Mouse (Mus musculus): ENCODE results near the gene Krt8. TPM values are rescaled to one million over a fixed set of nuclear protein-coding genes. Genes with fewer than 3 reads are reported as not detected.
"Not testable (repeated sequence)": the region's sequence is repeated elsewhere in the genome, so short reads cannot be mapped to it uniquely, and the experiment has no call there.

Gene Krt8
- polyA plus RNA-seq, 1 experiment, result not detected

DNA sequence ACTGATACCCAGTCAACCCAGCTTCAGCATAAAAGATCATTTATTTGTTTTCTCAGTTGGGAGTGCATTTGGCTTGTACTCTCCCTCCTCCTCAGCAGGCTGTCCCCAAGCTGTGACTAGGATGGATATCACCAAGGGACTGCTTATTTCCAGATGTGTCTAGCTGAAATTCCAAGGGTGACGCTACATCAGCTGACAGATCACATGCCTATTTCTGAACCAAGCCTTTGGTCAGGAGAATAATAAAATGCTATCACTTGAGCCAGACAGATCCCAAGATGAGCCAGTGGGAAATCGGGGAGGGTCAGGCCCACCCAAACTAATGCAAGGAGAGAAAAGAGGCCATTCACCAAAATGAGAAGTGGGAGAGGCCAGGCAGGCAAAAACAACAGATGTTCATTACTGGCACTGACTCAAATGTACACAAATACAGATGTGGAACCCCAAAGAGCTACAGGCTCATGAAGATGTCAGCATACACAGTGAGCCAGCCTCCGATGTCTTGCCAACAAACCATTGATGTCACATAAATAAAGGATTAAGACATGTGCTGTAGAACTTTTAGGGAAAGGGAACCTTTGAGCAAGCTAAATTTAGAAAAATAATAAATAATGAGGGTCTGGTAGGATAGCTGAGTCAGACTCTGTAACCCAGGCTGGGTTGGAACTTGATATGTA, 6.4 kb upstream of the Krt8 start:
- Histone ChIP-seq H3K4me3 (replicated peaks) (no peak overlapping the region), H3K9me3 (no peaks in the 10 kb centered on the region), H3K36me3 (replicated peaks; ENCODE audit: low read length) (no peaks in the 10 kb centered on the region), H3K27me3 (replicated peaks) (peaks cover 76% of the 10 kb centered on the region), H3K4me1 (no peaks in the 10 kb centered on the region; the same call in 1 of the 2 replicates)
- no peak for TF ChIP-seq GATA1 (IDR thresholded peaks at IDR 0.05; ENCODE audit: borderline replicate concordance, low read length)
- TF ChIP-seq FLI1 (IDR thresholded peaks at IDR 0.05; ENCODE audit: low read length), result no peak

DNA sequence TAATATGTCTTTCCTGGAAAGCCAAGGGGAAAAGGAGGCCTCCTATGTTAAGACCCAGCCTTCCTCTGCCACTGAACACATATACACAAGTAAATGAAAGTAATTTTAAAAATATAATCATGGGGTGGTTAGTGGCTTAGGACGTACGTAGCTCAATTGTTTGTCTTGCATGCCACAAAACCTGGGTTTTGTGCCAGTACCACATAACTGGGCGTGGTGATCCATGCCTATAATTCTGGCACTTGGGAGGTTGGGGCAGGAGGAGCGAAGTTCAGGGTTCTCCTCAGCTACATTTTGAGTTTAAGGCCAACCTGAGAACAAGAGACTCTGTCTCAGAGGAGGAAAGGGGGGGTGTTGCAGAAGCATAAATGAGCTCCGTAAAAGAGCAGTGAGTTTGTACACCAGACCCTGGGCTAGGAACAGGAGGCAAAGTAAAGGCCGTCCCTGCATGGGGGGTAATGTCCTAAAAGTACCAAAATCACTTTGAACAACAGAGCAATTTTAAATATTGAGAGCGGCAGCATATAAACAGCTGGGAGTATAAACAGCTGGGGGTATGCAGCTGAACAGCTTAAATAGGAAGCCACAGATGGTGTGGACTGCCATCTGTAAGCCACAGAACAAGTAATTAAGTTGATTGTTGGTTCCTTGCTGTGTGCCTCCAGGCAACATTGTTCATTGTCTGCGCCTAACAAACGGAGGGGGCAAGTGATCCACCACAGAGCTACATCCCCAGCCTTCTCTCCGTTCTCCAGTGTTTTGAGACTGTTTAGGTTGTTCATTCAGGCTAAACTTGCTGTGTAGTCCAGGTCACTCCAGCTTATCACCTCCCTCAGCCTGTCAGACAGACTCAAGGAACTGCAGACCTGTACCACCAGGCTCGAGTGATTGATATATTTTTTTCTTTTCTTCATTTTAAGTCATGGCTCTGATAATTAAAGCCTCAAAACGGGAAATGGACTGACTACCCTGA, 3.1 kb upstream of the Krt8 start:
- H3K36me3 ChIP-seq (replicated peaks; ENCODE audit: low read length), result no peaks in the 10 kb centered on the region
- TF ChIP-seq FLI1 (IDR thresholded peaks at IDR 0.05; ENCODE audit: low read length) (no peak), GATA1 (IDR thresholded peaks at IDR 0.05; ENCODE audit: borderline replicate concordance, low read length) (no peak)
- no peaks in the 10 kb centered on the region for H3K9me3 ChIP-seq
- peaks cover 92% of the 10 kb centered on the region for H3K27me3 ChIP-seq (replicated peaks)
- peaks cover 7% of the 10 kb centered on the region for H3K4me1 ChIP-seq
- H3K4me3 ChIP-seq (replicated peaks), result no peak overlapping the region

DNA sequence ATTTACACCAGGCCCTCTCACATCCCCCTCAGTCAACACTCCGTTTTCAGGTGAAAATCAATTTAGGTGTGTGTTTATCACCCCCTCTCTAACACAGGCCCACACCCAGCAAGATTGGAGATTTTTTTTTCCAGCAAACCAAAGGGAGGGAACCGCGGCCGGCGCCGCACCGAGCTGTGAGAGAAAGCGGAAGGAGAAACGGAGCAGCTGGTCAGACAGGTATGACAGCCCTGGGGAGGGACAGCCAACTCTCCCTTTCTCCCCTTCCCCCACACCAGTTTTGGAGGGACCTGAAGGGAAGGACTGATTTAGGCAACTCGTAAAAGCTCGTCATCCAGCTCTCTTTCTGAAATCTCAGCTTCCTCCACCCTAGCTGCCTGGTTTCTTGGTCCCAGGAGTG, 2.0 kb upstream of the Krt8 start:
- Histone ChIP-seq H3K9me3 (no peaks in the 10 kb centered on the region), H3K4me1 (peaks cover 7% of the 10 kb centered on the region), H3K27me3 (replicated peaks) (peaks cover 90% of the 10 kb centered on the region), H3K4me3 (replicated peaks) (no peak overlapping the region), H3K36me3 (replicated peaks; ENCODE audit: low read length) (no peaks in the 10 kb centered on the region)
- no peak for TF ChIP-seq FLI1 (IDR thresholded peaks at IDR 0.05; ENCODE audit: low read length)
- TF ChIP-seq GATA1 (IDR thresholded peaks at IDR 0.05; ENCODE audit: borderline replicate concordance, low read length), result no peak

DNA sequence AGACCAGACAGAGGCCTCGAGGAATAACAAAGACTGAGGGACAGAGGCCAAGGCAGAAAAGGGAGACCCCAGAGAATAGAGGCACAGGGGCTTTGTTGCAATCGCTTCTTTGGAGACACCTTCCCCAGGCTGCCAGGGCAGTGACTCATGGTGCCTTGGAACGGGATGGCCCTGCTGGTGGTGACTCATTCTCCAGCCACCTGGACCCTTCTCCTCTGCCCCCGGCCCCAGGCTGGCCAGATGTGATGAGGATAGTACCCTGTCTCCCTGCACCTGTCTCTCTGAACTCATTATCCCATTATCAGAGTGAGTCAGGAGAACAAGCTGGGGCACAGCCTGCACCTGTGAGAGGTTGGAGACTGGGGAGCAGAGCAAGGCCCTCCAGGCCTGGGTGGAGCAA, 1.0 kb upstream of the Krt8 start:
- TF ChIP-seq FLI1 (IDR thresholded peaks at IDR 0.05; ENCODE audit: low read length) (no peak), GATA1 (IDR thresholded peaks at IDR 0.05; ENCODE audit: borderline replicate concordance, low read length) (no peak)
- Histone ChIP-seq H3K9me3 (no peaks in the 10 kb centered on the region), H3K4me1 (peaks cover 7% of the 10 kb centered on the region), H3K36me3 (replicated peaks; ENCODE audit: low read length) (no peaks in the 10 kb centered on the region), H3K4me3 (replicated peaks) (no peak overlapping the region), H3K27me3 (replicated peaks) (peaks cover 89% of the 10 kb centered on the region)

DNA sequence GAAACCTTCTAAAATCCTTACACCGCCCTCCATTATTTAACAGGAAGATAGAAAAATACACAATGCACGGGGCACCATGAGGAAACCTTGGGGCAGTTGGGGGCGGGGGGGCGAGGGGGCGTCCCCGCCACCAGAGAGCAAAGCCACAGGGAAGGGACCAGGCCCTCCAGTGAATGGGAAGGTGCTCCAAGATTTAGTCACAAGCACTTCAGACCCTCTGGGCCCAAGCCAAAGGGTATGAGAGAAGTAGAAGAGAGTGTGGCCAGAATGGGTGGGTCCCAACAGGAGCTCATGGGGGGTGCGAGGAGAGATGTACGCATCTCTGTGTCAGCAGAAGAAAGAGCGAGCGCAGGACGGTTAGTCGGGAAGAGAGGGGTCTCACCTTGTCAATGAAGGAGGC, 766 bp downstream of the Krt8 start:
- TF ChIP-seq GATA1 (IDR thresholded peaks at IDR 0.05; ENCODE audit: borderline replicate concordance, low read length) (no peak), FLI1 (IDR thresholded peaks at IDR 0.05; ENCODE audit: low read length) (no peak)
- Histone ChIP-seq H3K9me3 (no peaks in the 10 kb centered on the region), H3K27me3 (replicated peaks) (peaks cover 83% of the 10 kb centered on the region), H3K4me3 (replicated peaks) (no peak overlapping the region), H3K36me3 (replicated peaks; ENCODE audit: low read length) (no peaks in the 10 kb centered on the region), H3K4me1 (peaks cover 7% of the 10 kb centered on the region)

DNA sequence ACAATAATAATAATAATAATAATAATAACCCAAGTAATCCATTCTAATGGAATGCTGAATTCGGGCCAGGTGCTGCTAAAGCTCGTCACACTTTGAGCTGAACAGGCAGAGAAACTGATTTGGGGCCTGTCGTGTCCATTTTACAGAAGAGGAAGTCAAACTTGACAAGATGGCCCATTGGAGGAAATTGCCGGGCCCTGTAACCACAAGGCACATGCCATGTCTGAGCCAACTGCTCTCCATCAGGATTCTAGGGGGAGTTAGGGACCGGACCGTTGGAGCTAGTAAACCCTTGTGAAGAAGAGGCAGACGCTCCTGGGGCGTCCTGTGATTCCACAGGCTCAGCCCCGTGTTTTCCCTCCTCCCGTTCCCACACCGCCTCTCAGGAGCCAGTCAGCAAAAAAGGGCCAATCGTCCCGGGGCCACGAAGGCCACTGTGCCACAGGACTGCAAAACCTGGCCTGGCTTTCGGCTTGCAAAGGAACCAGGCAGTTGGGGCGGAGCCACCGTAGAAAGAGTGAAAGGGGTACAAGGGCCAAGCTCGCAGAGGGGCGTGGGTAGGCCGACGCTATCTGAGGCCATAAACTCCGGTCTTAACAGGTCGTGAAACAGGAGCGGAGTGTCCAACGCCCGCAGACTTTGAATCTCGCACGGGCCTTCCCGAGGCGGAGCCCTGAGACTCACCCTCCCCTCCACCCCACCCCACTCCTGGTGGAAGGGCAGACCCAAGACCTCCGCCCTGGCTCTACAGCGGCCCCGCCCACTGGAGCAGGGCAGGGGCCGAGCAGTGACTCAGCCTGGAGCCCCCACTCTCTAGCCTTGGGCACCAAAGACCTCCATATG, 1.4 kb downstream of the Krt8 start:
- Histone ChIP-seq H3K4me3 (replicated peaks) (peak overlapping the region; percentile 59), H3K27me3 (replicated peaks) (peaks cover 83% of the 10 kb centered on the region), H3K4me1 (peaks cover 7% of the 10 kb centered on the region), H3K36me3 (replicated peaks; ENCODE audit: low read length) (no peaks in the 10 kb centered on the region), H3K9me3 (no peaks in the 10 kb centered on the region)
- no peak for TF ChIP-seq GATA1 (IDR thresholded peaks at IDR 0.05; ENCODE audit: borderline replicate concordance, low read length)
- TF ChIP-seq FLI1 (IDR thresholded peaks at IDR 0.05; ENCODE audit: low read length), result no peak

DNA sequence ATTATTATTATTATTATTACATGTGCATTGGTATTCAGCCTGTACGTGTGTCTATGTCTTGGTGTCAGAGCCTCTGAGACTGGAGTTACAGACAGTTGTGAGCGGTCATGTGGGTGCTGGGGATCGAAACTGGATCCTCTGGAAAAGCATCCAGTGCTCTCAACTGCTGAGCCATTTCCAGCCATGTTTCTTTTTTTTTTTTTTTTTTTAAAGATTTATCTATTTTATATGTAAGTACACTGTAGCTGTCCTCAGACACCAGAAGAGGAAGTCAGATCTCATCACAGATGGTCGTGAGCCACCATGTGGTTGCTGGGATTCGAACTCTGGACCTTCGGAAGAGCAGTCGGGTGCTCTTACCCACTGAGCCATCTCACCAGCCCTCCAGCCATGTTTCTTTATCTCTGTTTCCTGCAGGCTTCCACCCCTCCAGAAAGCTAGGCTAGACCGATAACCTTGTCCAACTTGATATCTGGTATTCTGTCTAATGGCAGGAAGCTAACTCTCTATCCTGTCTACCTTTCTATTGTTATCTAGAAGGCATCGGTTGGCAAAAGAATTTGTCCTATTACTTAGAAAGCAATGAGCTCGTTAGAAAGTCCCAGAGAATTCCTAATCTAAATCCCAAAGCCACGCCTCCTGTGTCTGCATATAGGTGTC, 4.5 kb downstream of the Krt8 start:
- Histone ChIP-seq H3K9me3 (peaks cover 7% of the 10 kb centered on the region), H3K27me3 (replicated peaks) (peaks cover 61% of the 10 kb centered on the region), H3K4me1 (peaks cover 11% of the 10 kb centered on the region), H3K4me3 (replicated peaks) (no peak overlapping the region), H3K36me3 (replicated peaks; ENCODE audit: low read length) (no peaks in the 10 kb centered on the region)
- no peak for TF ChIP-seq GATA1 (IDR thresholded peaks at IDR 0.05; ENCODE audit: borderline replicate concordance, low read length)
- TF ChIP-seq FLI1 (IDR thresholded peaks at IDR 0.05; ENCODE audit: low read length), result no peak

DNA sequence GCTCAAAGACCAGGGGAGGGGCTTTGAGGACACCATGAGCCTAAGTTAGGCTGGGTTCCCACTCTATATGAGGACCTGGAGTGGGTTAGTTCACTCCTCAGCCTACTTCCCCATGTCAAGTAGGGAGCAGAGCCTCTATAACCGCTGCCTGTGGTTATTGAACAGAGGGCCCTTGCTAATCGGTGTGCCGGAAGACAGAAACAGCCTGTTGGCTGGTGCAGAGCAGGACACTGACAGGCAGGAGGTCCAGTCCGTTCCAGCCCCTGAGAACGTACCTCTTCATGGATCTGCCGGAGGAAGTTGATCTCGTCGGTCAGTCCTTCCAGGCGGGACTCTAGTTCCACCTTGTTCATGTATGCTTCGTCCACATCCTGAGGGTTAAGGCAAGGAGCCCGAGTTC, 5.1 kb downstream of the Krt8 start:
- Histone ChIP-seq H3K4me1 (peaks cover 11% of the 10 kb centered on the region), H3K4me3 (replicated peaks) (no peak overlapping the region), H3K36me3 (replicated peaks; ENCODE audit: low read length) (no peaks in the 10 kb centered on the region), H3K9me3 (peaks cover 7% of the 10 kb centered on the region), H3K27me3 (replicated peaks) (peaks cover 55% of the 10 kb centered on the region)
- TF ChIP-seq GATA1 (IDR thresholded peaks at IDR 0.05; ENCODE audit: borderline replicate concordance, low read length) (no peak), FLI1 (IDR thresholded peaks at IDR 0.05; ENCODE audit: low read length) (no peak)

DNA sequence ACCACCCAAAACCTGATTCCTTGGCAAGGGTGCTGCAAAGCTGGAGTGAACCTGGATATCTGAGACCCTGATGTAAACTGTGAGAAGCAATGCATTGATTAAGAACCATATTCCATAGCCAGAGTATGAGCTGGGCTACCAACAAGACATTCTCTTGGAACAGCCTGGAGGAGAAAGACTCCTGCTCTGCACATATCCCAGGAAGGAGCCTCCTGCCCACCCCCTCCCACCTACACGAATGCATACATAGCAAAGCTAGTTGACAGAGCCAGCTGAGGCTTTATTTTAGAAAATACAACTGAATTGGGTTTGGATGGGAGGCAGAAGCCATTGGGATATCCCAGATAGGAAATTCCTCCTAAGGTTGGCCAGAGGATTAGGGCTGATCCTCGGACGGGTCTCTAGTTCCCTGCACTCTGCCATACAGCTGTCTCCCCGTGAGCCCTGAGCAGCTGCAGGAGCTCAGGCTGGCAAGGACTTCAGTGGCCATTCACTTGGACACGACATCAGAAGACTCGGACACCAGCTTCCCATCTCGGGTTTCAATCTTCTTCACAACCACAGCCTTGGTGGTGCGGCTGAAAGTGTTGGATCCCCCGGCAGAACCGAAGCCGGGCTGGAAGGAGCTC, 7.7 kb downstream of the Krt8 start:
- H3K36me3 ChIP-seq (replicated peaks; ENCODE audit: low read length); H3K4me3 ChIP-seq (replicated peaks); H3K9me3 ChIP-seq; H3K4me1 ChIP-seq: not testable (repeated sequence)
- H3K27me3 ChIP-seq (replicated peaks), result peaks cover 43% of the 10 kb centered on the region

Measured in megakaryocyte, embryonic 14.5 days (primary cell).